17 mouse cellular contexts compared by ENCODE assay signal in genomic region chr1:131578943-131579680, GRCm38 (mm10). TPM values are rescaled to one million over a fixed set of nuclear protein-coding genes. Genes with fewer than 3 reads are reported as not detected.
DNase-seq lines count a peak whose midpoint lies in the region; ATAC-seq and TF ChIP-seq lines count a peak whose summit lies in the region.
"Had no signal": no experiment of that assay in that cellular context is flagged by ENCODE, and none has a peak within 500 bp of the region (broad histone marks: within the 10 kb centered on the region; RNA-seq: fewer than 3 reads in every experiment).

No protein-coding gene starts in this region.

- H3K9ac ChIP-seq in limb, embryonic 11.5 days (ENCODE audit: low read length) = no peak overlapping the region
- H3K9ac ChIP-seq: heart, embryonic 12.5 days; limb, embryonic 15.5 days; lung, embryonic 14.5 days had no signal

- ATAC-seq in limb, embryonic 11.5 days (ENCODE audit: insufficient number of reproducible peaks, low FRiP score, low TSS enrichment, low read depth) = peak; percentile 44; the same call in 1 of the 2 replicates
- ATAC-seq: intestine, embryonic 16.5 days had no signal

- peaks cover 2% of the 10 kb centered on the region; the same call in 1 of the 2 replicates for H3K4me1 ChIP-seq in limb, embryonic 11.5 days (ENCODE audit: control insufficient read depth, insufficient read depth, low read length)
- peaks cover 7% of the 10 kb centered on the region; the same call in 1 of the 2 replicates for H3K4me1 ChIP-seq in limb, embryonic 10.5 days
- H3K4me1 ChIP-seq: megakaryocyte, embryonic 14.5 days had no signal

- H3K27me3 ChIP-seq in limb, embryonic 11.5 days (ENCODE audit: control insufficient read depth, insufficient read depth, low read length) = no peaks in the 10 kb centered on the region
- no peaks in the 10 kb centered on the region for H3K27me3 ChIP-seq in limb, embryonic 10.5 days (ENCODE audit: low read depth, poor library complexity, severe bottlenecking)
- H3K27me3 ChIP-seq: heart, embryonic 12.5 days; limb, embryonic 15.5 days had no signal

- peak; percentile 14 for DNase-seq in embryo, embryonic 11 days
- DNase-seq in embryo, embryonic 9.5 days (ENCODE audit: extremely low spot score) = no peak
- DNase-seq in limb, embryonic 11.5 days (ENCODE audit: low spot score) = peak; percentile 37
- DNase-seq in limb, embryonic 10.5 days (ENCODE audit: low spot score) = no peak
- peak; percentile 42 for DNase-seq in brain, embryonic 14.5 days (ENCODE audit: low read depth)
- peak; percentile 34 to 39 for DNase-seq in layer of hippocampus, postnatal 10 days (ENCODE audit: low spot score in 2 of 2)
- DNase-seq in neural tube, embryonic 10.5 days (ENCODE audit: extremely low spot score, low spot score) = no peak
- no peak for DNase-seq in left cerebral cortex, adult 8-10 months (ENCODE audit: low spot score in 2 of 2)
- DNase-seq: adrenal gland, postnatal 14 days; lung, embryonic 14.5 days had no signal

- TF ChIP-seq POLR2A in brain, embryonic 14.5 days (IDR thresholded peaks at IDR 0.05; ENCODE audit: borderline replicate concordance, extremely low read depth, insufficient read depth, insufficient read length, poor library complexity, severe bottlenecking) = no peak

- WGBS in limb, embryonic 11.5 days = 68% methylated on average over 17 of the region's 17 CpGs
- WGBS in limb, embryonic 10.5 days = 77% methylated on average over 17 of the region's 17 CpGs

- H3K9me3 ChIP-seq in limb, embryonic 11.5 days (ENCODE audit: control insufficient read depth, low read length) = no peaks in the 10 kb centered on the region
- no peaks in the 10 kb centered on the region for H3K9me3 ChIP-seq in limb, embryonic 10.5 days (replicated peaks)
- H3K9me3 ChIP-seq: heart, embryonic 12.5 days; hindbrain, embryonic 10.5 days; limb, embryonic 15.5 days; megakaryocyte, embryonic 14.5 days had no signal

- H3K36me3 ChIP-seq in limb, embryonic 11.5 days (ENCODE audit: control insufficient read depth, insufficient read depth, low read length) = no peaks in the 10 kb centered on the region
- no peaks in the 10 kb centered on the region for H3K36me3 ChIP-seq in limb, embryonic 10.5 days
- H3K36me3 ChIP-seq: heart, embryonic 12.5 days; hindbrain, embryonic 10.5 days; limb, embryonic 15.5 days had no signal

- no peak overlapping the region for H3K4me2 ChIP-seq in limb, embryonic 11.5 days (ENCODE audit: low read depth, severe bottlenecking)
- H3K4me2 ChIP-seq: heart, embryonic 12.5 days; limb, embryonic 15.5 days; lung, embryonic 14.5 days had no signal

- H3K27ac ChIP-seq in limb, embryonic 11.5 days (replicated peaks; ENCODE audit: low read depth, low read length) = no peak overlapping the region
- no peak overlapping the region for H3K27ac ChIP-seq in limb, embryonic 10.5 days
- H3K27ac ChIP-seq: hindbrain, embryonic 10.5 days; limb, embryonic 15.5 days had no signal

- no peak for TF ChIP-seq CTCF in brain, embryonic 14.5 days (IDR thresholded peaks at IDR 0.05; ENCODE audit: borderline replicate concordance, extremely low read depth, insufficient read depth, insufficient read length)

- no peak overlapping the region for H3K4me3 ChIP-seq in limb, embryonic 11.5 days (ENCODE audit: low read depth, low read length)
- H3K4me3 ChIP-seq in limb, embryonic 10.5 days = no peak overlapping the region
- H3K4me3 ChIP-seq: heart, embryonic 12.5 days; hindbrain, embryonic 10.5 days; limb, embryonic 15.5 days; megakaryocyte, embryonic 14.5 days had no signal

RNA-seq across cellular contexts. Expression of gene Avpr1b, which starts 19.9 kb away (rescaled TPM):
- not detected in 2 replicates for polyA plus RNA-seq in limb, embryonic 11.5 days (2014; fragmentation: Nextera tagmentation; extraction: Ambion mirVana)
- not detected in 2 replicates for polyA plus RNA-seq in limb, embryonic 10.5 days (2016; fragmentation: Nextera tagmentation; extraction: Ambion mirVana)
- polyA plus RNA-seq in brain, embryonic 14.5 days (2012; rRNA removed) = not detected in 2 replicates
- under 1 TPM; 0.23 to 0.36 TPM for total RNA-seq in layer of hippocampus, postnatal 10 days (2021)
- total RNA-seq in left cerebral cortex, adult 8-10 months (2022) = not detected
- total RNA-seq: common myeloid progenitor, adult 5-6 weeks; gastrocnemius, adult 8-10 months had no signal
- polyA plus RNA-seq: heart, embryonic 12.5 days; hindbrain, embryonic 10.5 days; limb, embryonic 15.5 days; lung, embryonic 14.5 days had no signal

RNA-seq across cellular contexts. Expression of gene Fam72a, which starts 51.4 kb away (rescaled TPM):
- polyA plus RNA-seq in limb, embryonic 11.5 days (2014; fragmentation: Nextera tagmentation; extraction: Ambion mirVana) = 3.9 and 4.3 TPM in 2 replicates
- 4.3 and 4.6 TPM in 2 replicates for polyA plus RNA-seq in limb, embryonic 10.5 days (2016; fragmentation: Nextera tagmentation; extraction: Ambion mirVana)
- 1.1 and 2.1 TPM in 2 replicates for polyA plus RNA-seq in brain, embryonic 14.5 days (2012; rRNA removed)
- 1 to 10 TPM; 1.5 to 1.7 TPM for total RNA-seq in layer of hippocampus, postnatal 10 days (2021)
- total RNA-seq in left cerebral cortex, adult 8-10 months (2022) = 1 to 10 TPM; 1.1 to 1.5 (median 1.3) TPM

RNA-seq across cellular contexts. Expression of gene Srgap2, which starts 52.0 kb away (rescaled TPM):
- polyA plus RNA-seq in limb, embryonic 11.5 days (2014; fragmentation: Nextera tagmentation; extraction: Ambion mirVana) = 18.1 and 19.5 TPM in 2 replicates
- polyA plus RNA-seq in limb, embryonic 10.5 days (2016; fragmentation: Nextera tagmentation; extraction: Ambion mirVana) = 16.5 and 17.2 TPM in 2 replicates
- 31.5 and 51.1 TPM in 2 replicates for polyA plus RNA-seq in brain, embryonic 14.5 days (2012; rRNA removed)
- total RNA-seq in layer of hippocampus, postnatal 10 days (2021) = 100 to 1,000 TPM; 125 to 129 TPM
- total RNA-seq in left cerebral cortex, adult 8-10 months (2022) = 10 to 100 TPM; 70.7 to 81.5 (median 76.7) TPM

RNA-seq across cellular contexts. Expression of gene Ctse, which starts 59.0 kb away (rescaled TPM):
- 0.13 TPM in 2 replicates for polyA plus RNA-seq in limb, embryonic 11.5 days (2014; fragmentation: Nextera tagmentation; extraction: Ambion mirVana)
- polyA plus RNA-seq in limb, embryonic 10.5 days (2016; fragmentation: Nextera tagmentation; extraction: Ambion mirVana) = not detected in 2 replicates
- polyA plus RNA-seq in brain, embryonic 14.5 days (2012; rRNA removed) = 0.07 TPM in 1 of 2 replicates, not detected in the other
- under 1 TPM in 1 of 2 experiments, not detected in 1; 0.39 TPM for total RNA-seq in layer of hippocampus, postnatal 10 days (2021)
- total RNA-seq in left cerebral cortex, adult 8-10 months (2022) = 1 to 10 TPM in 2 of 4 experiments, not detected in 2; 3.4 to 5.1 TPM
- total RNA-seq: gastrocnemius, adult 8-10 months had no signal
- polyA plus RNA-seq: hindbrain, embryonic 10.5 days had no signal

Comparison
In these comparisons a context has a peak if more than half of its experiments do, and no peak if none do; other contexts are left out.
1. DNase-seq: peak in embryo, embryonic 11 days (single experiment), limb, embryonic 11.5 days (single experiment), brain, embryonic 14.5 days (single experiment) and layer of hippocampus, postnatal 10 days (2 of 2); none in embryo, embryonic 9.5 days (single experiment), limb, embryonic 10.5 days (single experiment), neural tube, embryonic 10.5 days (single experiment) and left cerebral cortex, adult 8-10 months (0 of 2).